Mouse (Mus musculus) forebrain, embryonic 11.5 days (tissue): ENCODE measurements around the gene Trim2. TPM values are rescaled to one million over a fixed set of nuclear protein-coding genes. Genes with fewer than 3 reads are reported as not detected.
A peak's percentile ranks its signal among the peaks of the same experiment; 100 is the strongest.

Experiments
- ATAC-seq: fragments of 200-750 bp; cut with Nextera tagmentation; replicated peaks from 2 replicates; pipeline ENCODE4 v1.8.0; 2017; ENCODE audit warnings: moderate TSS enrichment; ENCODE audit not compliant: low FRiP score
- DNase-seq: peaks from one replicate; pipeline ENCODE4 v3.0.0-alpha.2; 2017; ENCODE audit warnings: low spot score
- H3K27ac ChIP-seq: fragments of 300-500 bp; sonication (generic); 2 replicates; pipeline ENCODE4 v1.5.1; 2014; ENCODE audit warnings: low read depth, low read length
- H3K27me3 ChIP-seq: fragments of 300-500 bp; sonication (generic); 2 replicates; pipeline ENCODE4 v1.6.1; 2014; ENCODE audit warnings: mild to moderate bottlenecking, low read length, mixed read lengths; ENCODE audit not compliant: control insufficient read depth, insufficient read depth
- H3K36me3 ChIP-seq: fragments of 300-500 bp; sonication (generic); 2 replicates; pipeline ENCODE4 v1.6.1; 2014; ENCODE audit warnings: mild to moderate bottlenecking, low read length, moderate library complexity, mixed read lengths; ENCODE audit not compliant: control insufficient read depth, insufficient read depth
- H3K4me1 ChIP-seq: fragments of 300-500 bp; sonication (generic); replicated peaks from 2 replicates; pipeline ENCODE4 v1.6.1; 2014; ENCODE audit warnings: low read length, mixed read lengths; ENCODE audit not compliant: control insufficient read depth, insufficient read depth
- H3K4me2 ChIP-seq: fragments of 300-500 bp; sonication (generic); 2 replicates; pipeline ENCODE4 v1.6.1; 2014; ENCODE audit warnings: low read depth, mild to moderate bottlenecking, low read length, moderate library complexity, mixed read lengths; ENCODE audit not compliant: severe bottlenecking
- H3K4me3 ChIP-seq: fragments of 300-500 bp; sonication (generic); 2 replicates; pipeline ENCODE4 v1.5.1; 2014; ENCODE audit warnings: low read depth, low read length
- H3K9ac ChIP-seq: fragments of 300-500 bp; sonication (generic); 2 replicates; pipeline ENCODE4 v1.6.1; 2014; ENCODE audit warnings: low read length
- H3K9me3 ChIP-seq: fragments of 300-500 bp; sonication (generic); 2 replicates; pipeline ENCODE4 v1.6.1; 2016; ENCODE audit warnings: low read length, mixed read lengths; ENCODE audit not compliant: control insufficient read depth
- WGBS: fragments of 180-500 bp; shearing (Covaris S2); extraction: QIAGEN DNeasy Blood & Tissue Kit; methylation state at CpG from one replicate; pipeline ENCODE4 v1.1.7; 2014; 5-methylcytosine and 5-hydroxymethylcytosine counted together
- polyA plus RNA-seq: library from polyadenylated mRNA; unstranded; fragments of >200 nt; fragmentation: Nextera tagmentation; extraction: Ambion mirVana; gene quantifications from 2 replicates; pipeline ENCODE4 v1.2.1, GENCODE M21; 2014

The Trim2 gene
- polyA plus RNA-seq, 1 experiment from 2014 or later, result 70.3 TPM

DNA sequence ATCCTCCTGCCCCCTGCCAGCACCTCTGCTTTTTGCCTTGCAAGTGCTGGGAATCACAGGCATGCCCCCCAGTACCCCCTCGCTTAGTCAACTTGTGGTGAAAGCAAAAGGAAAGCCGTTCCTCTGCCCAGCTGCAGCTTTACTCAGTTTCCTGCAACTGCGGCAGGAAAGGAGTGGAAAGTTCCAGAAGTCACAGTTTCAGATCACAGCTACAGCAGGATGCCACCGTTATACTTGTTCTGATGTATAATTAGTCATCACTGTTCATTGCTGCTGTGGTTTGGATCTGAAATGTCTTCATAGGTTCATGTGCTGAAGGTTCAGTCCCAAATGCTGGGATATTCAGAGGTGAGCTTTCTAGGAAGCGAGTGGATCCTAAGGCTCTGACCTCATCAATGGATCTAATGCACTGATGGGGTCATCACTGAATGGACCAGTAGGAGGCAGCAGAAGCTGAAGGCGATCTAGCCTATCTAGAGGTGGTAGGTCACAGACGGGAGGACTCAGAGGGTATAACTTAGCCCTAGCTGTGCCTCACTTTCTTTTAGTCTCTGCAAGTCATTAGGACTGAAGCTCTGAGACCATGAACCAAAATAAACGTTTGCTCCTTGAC, 137.2 kb downstream of the Trim2 start:
- no peak overlapping the region for H3K4me2 ChIP-seq
- DNase-seq, result no peak
- H3K9me3 ChIP-seq, result no peaks in the 10 kb centered on the region
- H3K4me1 ChIP-seq, result no peaks in the 10 kb centered on the region
- H3K27me3 ChIP-seq, result no peaks in the 10 kb centered on the region
- no peak overlapping the region for H3K9ac ChIP-seq
- no peak overlapping the region for H3K4me3 ChIP-seq
- H3K36me3 ChIP-seq, result no peaks in the 10 kb centered on the region; the same call in 1 of the 2 replicates
- ATAC-seq, result no peak
- WGBS, result 76% methylated on average over 8 of the region's 8 CpGs
- no peak overlapping the region for H3K27ac ChIP-seq

DNA sequence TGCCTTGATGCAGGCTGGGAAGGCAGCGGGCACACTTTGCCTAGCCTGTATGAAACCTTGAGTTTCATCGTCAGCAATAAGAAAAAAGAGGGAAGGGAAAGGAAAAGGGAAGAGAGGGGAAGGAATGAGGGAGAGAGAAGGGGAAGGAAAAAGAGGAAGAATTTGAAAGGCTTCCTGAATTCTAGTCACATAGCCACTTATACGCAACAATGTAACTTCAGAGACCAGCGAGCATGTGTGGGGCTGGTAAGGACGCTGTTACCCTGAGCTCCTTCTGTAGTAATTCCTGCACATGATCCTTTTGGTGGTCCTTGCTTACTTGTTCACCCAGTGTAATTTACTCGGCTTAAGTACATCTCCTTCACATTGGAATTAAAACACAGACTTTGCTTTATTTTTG, 137.7 kb downstream of the Trim2 start:
- H3K27ac ChIP-seq, result no peak overlapping the region
- H3K36me3 ChIP-seq, result no peaks in the 10 kb centered on the region; the same call in 1 of the 2 replicates
- no peak overlapping the region for H3K4me2 ChIP-seq
- DNase-seq (no peak), ATAC-seq (no peak)
- H3K9me3 ChIP-seq, result no peaks in the 10 kb centered on the region
- no peak overlapping the region for H3K4me3 ChIP-seq
- H3K4me1 ChIP-seq, result no peaks in the 10 kb centered on the region
- H3K9ac ChIP-seq, result no peak overlapping the region
- no peaks in the 10 kb centered on the region for H3K27me3 ChIP-seq
- 88% methylated on average over 6 of the region's 6 CpGs for WGBS

DNA sequence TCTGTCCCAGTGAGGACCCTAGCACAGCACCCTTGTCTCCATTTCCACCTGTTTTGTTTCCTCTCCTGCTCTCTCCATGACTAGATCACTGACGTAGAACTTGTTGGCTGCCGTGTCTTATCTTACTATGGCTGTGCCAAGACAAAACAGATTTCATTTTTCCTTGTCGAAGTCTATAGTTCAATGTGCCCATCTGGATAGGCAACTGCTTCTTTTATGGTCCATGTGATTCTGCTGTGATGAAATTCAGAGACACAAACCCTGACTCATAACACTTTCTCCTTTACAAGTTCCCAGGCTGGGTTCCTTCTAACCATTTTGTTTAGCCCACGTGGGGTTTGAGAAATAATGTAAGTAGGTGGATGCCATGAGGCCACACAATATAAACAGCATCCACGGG, 140.6 kb downstream of the Trim2 start:
- WGBS, result 94% methylated on average over 5 of the region's 5 CpGs
- Histone ChIP-seq H3K4me2 (no peak overlapping the region), H3K4me1 (no peaks in the 10 kb centered on the region), H3K9me3 (no peaks in the 10 kb centered on the region), H3K9ac (no peak overlapping the region), H3K27ac (no peak overlapping the region), H3K4me3 (no peak overlapping the region), H3K27me3 (no peaks in the 10 kb centered on the region), H3K36me3 (no peaks in the 10 kb centered on the region; the same call in 1 of the 2 replicates)
- ATAC-seq (no peak), DNase-seq (no peak)

DNA sequence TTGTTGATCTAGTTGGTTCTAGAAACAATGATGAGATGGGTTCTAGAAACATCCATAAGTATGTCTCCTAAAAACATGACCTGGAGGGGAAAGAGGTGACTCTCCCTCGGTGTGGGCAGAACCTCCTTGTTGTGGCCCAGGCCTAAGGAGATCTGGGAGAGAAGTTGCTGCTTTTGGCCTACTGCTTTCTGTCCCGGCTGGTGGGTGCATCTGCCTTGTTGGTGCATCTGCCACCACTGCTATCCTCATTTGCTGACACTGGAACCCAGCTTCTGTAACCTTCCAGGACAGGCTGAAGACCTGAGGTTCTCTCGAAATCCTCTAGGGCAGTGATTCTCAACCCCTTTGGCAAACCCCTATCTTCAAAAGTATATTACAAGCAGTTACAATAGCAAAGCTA, 141.3 kb downstream of the Trim2 start:
- no peak overlapping the region for H3K27ac ChIP-seq
- 92% methylated on average over 3 of the region's 3 CpGs for WGBS

DNA sequence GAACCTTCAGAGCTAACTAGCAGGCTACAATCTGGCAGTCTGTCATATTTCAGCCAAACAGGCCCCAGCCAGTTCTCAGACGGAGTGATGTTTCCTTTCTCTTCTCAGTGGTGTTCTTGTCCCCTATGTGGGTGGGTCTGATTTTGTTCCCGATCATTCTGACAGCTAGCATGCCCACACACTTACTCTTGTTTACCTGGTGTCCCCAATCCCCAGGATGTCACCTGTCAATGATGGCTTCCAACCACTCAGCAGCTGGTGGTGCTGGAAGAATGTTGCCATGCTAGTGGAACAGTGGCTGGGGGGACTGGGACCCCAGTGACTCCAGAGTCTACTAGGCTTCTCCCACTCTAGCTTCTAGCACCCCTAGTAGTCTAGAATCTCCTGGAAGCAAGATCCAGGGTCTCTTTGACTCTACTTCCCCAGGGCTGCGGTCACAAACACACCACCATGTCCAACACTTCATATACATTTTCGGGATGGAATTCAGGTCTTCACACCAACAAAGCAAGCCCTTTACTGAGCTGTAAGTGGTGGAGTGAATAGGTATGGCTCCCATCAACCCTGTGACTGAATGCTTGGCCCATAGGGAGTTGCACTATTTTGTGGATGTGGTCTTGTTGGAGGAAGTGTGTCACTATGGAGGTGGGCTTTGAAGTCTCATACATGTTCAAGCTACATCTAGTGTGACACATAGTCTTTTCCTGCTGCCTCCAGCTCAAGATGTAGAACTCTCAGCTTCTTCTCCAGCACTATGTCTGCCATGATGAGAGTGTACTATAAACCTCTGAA, 148.9 kb downstream of the Trim2 start:
- Histone ChIP-seq H3K4me2 (no peak overlapping the region), H3K27me3 (no peaks in the 10 kb centered on the region), H3K9ac (no peak overlapping the region), H3K4me1 (no peaks in the 10 kb centered on the region), H3K4me3 (no peak overlapping the region), H3K27ac (no peak overlapping the region), H3K9me3 (no peaks in the 10 kb centered on the region), H3K36me3 (no peaks in the 10 kb centered on the region)
- no peak for ATAC-seq
- no peak for DNase-seq
- WGBS, result 94% methylated on average over 4 of the region's 4 CpGs

More for the DNA sequence above, 141.3 kb downstream of the Trim2 start:
- ATAC-seq, result no peak
- Histone ChIP-seq H3K4me3 (no peak overlapping the region), H3K36me3 (no peaks in the 10 kb centered on the region; the same call in 1 of the 2 replicates), H3K4me1 (no peaks in the 10 kb centered on the region), H3K4me2 (no peak overlapping the region), H3K27me3 (no peaks in the 10 kb centered on the region), H3K9ac (no peak overlapping the region), H3K9me3 (no peaks in the 10 kb centered on the region)
- no peak for DNase-seq

DNA sequence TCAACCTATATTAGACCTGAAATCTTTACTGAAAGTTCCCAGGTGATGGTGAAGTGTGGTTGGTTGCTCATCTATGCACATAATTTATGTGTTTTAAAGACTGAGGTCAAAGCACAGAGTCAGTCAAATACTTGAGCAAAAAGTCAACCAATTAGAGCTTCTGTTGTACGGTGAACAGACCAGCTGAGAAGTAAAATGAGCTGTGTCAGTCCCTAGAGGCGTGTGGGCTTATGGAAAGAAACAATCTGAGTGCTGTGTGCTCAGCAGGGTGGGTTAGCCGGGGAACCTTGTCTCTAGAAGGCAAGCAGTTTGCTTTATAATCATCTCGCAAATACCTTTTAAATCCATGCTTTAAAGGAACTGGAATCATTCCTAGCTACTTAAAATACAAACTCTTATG, 149.7 kb downstream of the Trim2 start:
- WGBS, result 49% methylated on average over 4 of the region's 4 CpGs
- H3K27ac ChIP-seq, result no peak overlapping the region
- no peak overlapping the region for H3K4me2 ChIP-seq
- H3K27me3 ChIP-seq, result no peaks in the 10 kb centered on the region
- no peak for ATAC-seq
- H3K36me3 ChIP-seq, result no peaks in the 10 kb centered on the region
- no peak overlapping the region for H3K4me3 ChIP-seq
- no peak overlapping the region for H3K9ac ChIP-seq
- H3K4me1 ChIP-seq, result no peaks in the 10 kb centered on the region
- no peaks in the 10 kb centered on the region for H3K9me3 ChIP-seq
- no peak for DNase-seq

DNA sequence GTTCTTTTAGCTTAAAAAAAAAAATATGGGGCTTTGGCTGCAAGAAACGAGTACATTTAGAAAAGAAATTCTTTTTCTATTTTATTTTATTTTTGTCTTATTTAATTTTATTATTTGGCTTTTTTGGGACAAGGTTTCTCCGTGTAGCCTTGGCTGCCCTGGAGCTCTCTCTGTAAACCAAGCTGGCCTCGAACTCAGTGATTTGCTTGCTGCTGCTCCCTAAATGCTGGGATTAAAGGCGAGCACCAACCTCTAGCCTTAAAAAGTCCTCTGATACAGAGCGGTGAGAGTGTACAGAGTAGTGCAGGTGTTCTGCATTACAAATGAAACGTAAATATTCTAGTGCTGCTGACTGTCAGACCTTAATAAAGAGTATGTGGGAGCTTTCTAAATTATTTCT, 150.6 kb downstream of the Trim2 start:
- H3K4me2 ChIP-seq, result peak overlapping the region; percentile 98; the same call in 1 of the 2 replicates
- no peaks in the 10 kb centered on the region for H3K27me3 ChIP-seq
- no peak for DNase-seq
- 55% methylated on average over 6 of the region's 6 CpGs for WGBS
- H3K36me3 ChIP-seq, result no peaks in the 10 kb centered on the region
- H3K27ac ChIP-seq, result no peak overlapping the region
- no peak overlapping the region for H3K4me3 ChIP-seq
- H3K9ac ChIP-seq, result no peak overlapping the region
- H3K9me3 ChIP-seq, result no peaks in the 10 kb centered on the region
- no peak for ATAC-seq
- H3K4me1 ChIP-seq, result no peaks in the 10 kb centered on the region

DNA sequence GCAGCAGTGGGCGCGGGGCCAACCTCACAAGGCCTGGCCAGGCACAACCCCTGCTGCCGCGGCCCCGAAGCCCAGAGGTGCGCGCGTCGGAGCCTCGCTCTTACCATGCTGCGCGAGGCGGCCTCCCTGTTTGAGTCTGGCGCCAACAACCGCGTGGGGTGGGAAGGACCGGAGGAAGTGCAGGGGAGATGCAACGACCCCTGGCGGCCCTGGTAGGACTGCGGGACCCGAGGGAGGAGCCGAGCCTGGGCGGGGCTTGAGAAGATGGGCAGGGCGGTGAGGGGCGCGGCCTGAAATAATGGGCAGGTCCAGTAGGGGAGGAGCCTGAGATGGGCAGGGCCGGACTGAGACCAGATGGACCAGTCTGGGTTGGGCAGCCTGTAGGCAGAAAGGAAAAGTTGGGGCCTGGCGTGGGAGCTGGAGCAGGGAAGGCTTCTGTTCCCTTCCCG, 151.1 kb downstream of the Trim2 start, which contains the start of gene Mnd1:
TSS of gene Mnd1 (minus strand) at position 229 of the 449 bp plus-strand sequence.
- Histone ChIP-seq H3K9me3 (no peaks in the 10 kb centered on the region), H3K4me2 (peak within 1 kb of the TSS; percentile 98), H3K4me1 (no peaks in the 10 kb centered on the region), H3K4me3 (peak within 1 kb of the TSS; percentile 48), H3K36me3 (no peaks in the 10 kb centered on the region), H3K9ac (peak within 1 kb of the TSS; percentile 76), H3K27ac (no peak within 1 kb of the TSS), H3K27me3 (no peaks in the 10 kb centered on the region)
- WGBS, result under 1% methylated on average over 29 of the region's 29 CpGs
- peak; percentile 100 for ATAC-seq
- peak; percentile 100 for DNase-seq
